Mouse (Mus musculus) spleen, adult 2 months (tissue): ENCODE data around the gene Nmrk2.

Experiments
- CTCF ChIP-seq: fragments of 200-500 bp; IDR thresholded peaks from 2 replicates; pipeline ENCODE4 v1.5.1; 2011; ENCODE audit warnings: mild to moderate bottlenecking, inconsistent platforms; ENCODE audit not compliant: insufficient read depth, insufficient read length, insufficient replicate concordance; ENCODE audit errors: extremely low read depth
- POLR2A ChIP-seq: fragments of 200-500 bp; IDR thresholded peaks from 2 replicates; pipeline ENCODE4 v1.6.1; 2011; ENCODE audit warnings: low read depth, low read length, inconsistent platforms

- TF ChIP-seq CTCF (no peak), POLR2A (no peak)
These were observed 7.7 kb downstream of the Nmrk2 start for GRCm38 (mm10) chr10:81193991-81194774.
